14 mouse cellular contexts compared by ENCODE assay signal in the genomic region with DNA sequence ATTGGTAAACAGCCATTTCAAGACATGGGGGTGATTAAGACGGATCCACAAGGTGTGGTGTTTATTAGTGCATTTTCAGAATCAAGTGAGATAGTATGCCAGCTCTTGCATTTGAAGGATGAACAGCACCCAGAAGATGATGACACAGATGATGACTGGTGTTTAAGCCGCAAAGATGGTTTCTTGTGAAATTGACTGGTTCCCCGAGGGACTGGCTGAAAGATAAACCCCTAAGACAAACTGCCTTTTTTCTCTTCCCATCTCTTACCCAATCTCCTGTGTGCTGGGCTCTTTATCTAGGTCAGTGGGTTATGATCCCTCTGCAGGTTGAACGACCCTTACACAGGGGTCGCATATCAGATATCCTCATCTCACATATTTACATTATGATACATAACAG.
"Had no signal": no experiment of that assay in that cellular context is flagged by ENCODE, and none has a peak within 500 bp of the region (broad histone marks: within the 10 kb centered on the region; RNA-seq: fewer than 3 reads in every experiment).

No protein-coding gene starts in this region.

- ATAC-seq: hindbrain, postnatal 0 days; intestine, embryonic 16.5 days had no signal

- DNase-seq: gastrocnemius, postnatal 14 days; gastrocnemius, postnatal 36 days; heart, adult 18-20 months; heart, postnatal 10 days; heart, postnatal 36 days; kidney, adult 11 months; kidney, adult 2 months; kidney, adult 9 months; kidney, postnatal 14 days; kidney, postnatal 36 days; liver; liver, embryonic 13.5 days had no signal
